Mouse (Mus musculus) C2C12 (cell line): ENCODE measurements around the gene Igsf11.
A peak's percentile ranks its signal among the peaks of the same experiment; 100 is the strongest.

Experiments used
- CEBPB ChIP-seq: IDR thresholded peaks from one replicate; pipeline ENCODE4 v1.6.1; 2011; ENCODE audit warnings: low read depth, mild to moderate bottlenecking, control low read depth, moderate library complexity
- CTCF ChIP-seq: IDR thresholded peaks from one replicate; pipeline ENCODE4 v1.5.1; 2011; ENCODE audit not compliant: control insufficient read depth, insufficient read depth, insufficient read length
- MYOG ChIP-seq: IDR thresholded peaks from one replicate; pipeline ENCODE4 v1.6.1; 2011; ENCODE audit not compliant: control insufficient read depth, insufficient read length; ENCODE audit errors: extremely low read depth
- USF1 ChIP-seq: IDR thresholded peaks from one replicate; pipeline ENCODE4 v1.6.1; 2011; ENCODE audit warnings: low read depth, mild to moderate bottlenecking, control low read depth, moderate library complexity

DNA sequence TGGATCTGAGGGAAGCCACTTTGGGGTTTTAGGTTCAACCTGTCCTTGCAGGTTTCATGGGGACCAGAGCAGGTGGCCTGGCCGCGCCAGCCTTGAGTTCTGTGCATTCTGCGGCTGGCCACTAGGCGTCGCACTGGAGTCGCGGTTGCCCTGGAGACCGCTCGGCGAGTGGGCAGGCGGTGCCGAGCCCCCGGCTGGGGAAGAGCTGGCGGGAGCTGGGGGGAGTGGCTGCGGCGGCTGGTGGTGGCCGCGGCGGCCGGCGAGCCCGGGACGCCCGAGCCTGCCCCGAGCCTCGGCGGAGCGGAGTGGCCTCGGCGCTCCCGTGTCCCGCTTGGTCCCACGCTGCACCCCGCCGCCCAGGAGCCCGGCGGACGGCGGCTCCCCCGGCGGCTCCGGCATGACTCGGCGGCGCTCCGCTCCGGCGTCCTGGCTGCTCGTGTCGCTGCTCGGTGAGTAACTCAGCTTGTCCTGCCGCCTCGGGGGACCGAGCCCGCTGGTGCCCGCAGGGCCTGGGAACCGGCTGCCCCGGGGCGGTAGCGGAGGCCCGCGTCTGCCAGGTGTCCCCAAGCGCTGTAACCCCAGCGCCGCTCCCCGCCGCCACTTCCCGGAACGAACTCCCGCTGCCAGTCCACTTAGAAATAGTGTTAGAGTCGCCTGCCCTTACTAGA lies 9.8 kb downstream of the Igsf11 start:
- peak; percentile 95 for TF ChIP-seq CTCF
- TF ChIP-seq USF1: no peak
- TF ChIP-seq MYOG: no peak
- no peak for TF ChIP-seq CEBPB
